Mouse (Mus musculus): Measurements from ENCODE around the gene Auts2.

DNA sequence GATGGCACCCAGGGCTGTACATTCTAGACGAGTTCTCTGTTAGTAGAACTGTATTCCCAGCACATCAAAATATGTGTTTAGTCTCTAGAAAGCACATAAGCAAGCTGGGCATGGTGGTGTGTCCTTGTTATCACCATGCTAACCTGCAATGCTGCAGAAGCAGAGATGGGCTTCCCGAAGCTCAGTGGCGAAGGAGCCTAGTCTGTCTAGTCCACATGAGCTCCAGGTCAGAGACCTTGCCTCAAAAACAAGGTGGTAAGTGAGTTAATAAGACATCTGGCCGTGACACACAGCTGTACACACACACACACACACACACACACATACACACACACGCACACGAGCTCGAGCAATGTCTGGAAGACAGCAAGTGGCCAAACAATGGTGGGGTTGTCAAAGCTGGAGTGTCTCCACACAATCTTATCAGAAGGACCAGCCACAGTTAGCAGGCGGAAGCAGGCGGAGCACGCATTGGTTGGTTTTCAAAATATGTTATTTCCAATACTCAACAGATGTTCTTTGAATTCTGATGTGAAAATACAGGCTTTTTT lies 729.1 kb downstream of the Auts2 start:
- TF ChIP-seq CTCF (IDR thresholded peaks at IDR 0.05) (no peak), EP300 (IDR thresholded peaks at IDR 0.05; ENCODE audit: insufficient read depth, low read depth, low read length) (peak; percentile 84), POLR2A (IDR thresholded peaks at IDR 0.05; ENCODE audit: insufficient read depth, low read depth, low read length) (no peak)

Data from heart, adult 2 months (tissue).